Mouse (Mus musculus) testis, adult 2 months (tissue): ENCODE results near the gene Fam208a. TPM values are rescaled to one million over a fixed set of nuclear protein-coding genes. Genes with fewer than 3 reads are reported as not detected.

Source experiments
- H3K27ac ChIP-seq: fragments of 200-500 bp; 2 replicates; pipeline ENCODE4 v1.5.1; 2012; ENCODE audit warnings: low read depth, low read length; ENCODE audit not compliant: control insufficient read depth, insufficient read depth
- H3K27me3 ChIP-seq: fragments of 200-500 bp; 2 replicates; pipeline ENCODE4 v1.6.1; 2012; ENCODE audit warnings: mild to moderate bottlenecking, low read length, moderate library complexity; ENCODE audit not compliant: control insufficient read depth, insufficient read depth
- H3K36me3 ChIP-seq: fragments of 200-500 bp; 2 replicates; pipeline ENCODE4 v1.6.1; 2012; ENCODE audit warnings: mild to moderate bottlenecking, low read length; ENCODE audit not compliant: control insufficient read depth, insufficient read depth
- H3K4me1 ChIP-seq: fragments of 200-500 bp; 2 replicates; pipeline ENCODE4 v1.6.1; 2012; ENCODE audit warnings: low read length; ENCODE audit not compliant: control insufficient read depth, insufficient read depth
- H3K4me3 ChIP-seq: fragments of 200-500 bp; 2 replicates; pipeline ENCODE4 v1.5.1; 2012; ENCODE audit warnings: low read depth, mild to moderate bottlenecking, low read length, moderate library complexity, mixed read lengths; ENCODE audit not compliant: control insufficient read depth
- CTCF ChIP-seq: fragments of 200-500 bp; IDR thresholded peaks from 2 replicates; pipeline ENCODE4 v1.5.1; 2012; ENCODE audit warnings: low read depth, mild to moderate bottlenecking, inconsistent platforms, low read length, moderate library complexity; ENCODE audit not compliant: control insufficient read depth, insufficient read depth, insufficient replicate concordance
- POLR2A ChIP-seq: fragments of 200-500 bp; IDR thresholded peaks from 2 replicates; pipeline ENCODE4 v1.6.1; 2012; ENCODE audit warnings: low read depth, mild to moderate bottlenecking, inconsistent platforms, low read length, moderate library complexity; ENCODE audit not compliant: control insufficient read depth
- polyA plus RNA-seq: library from polyadenylated mRNA; depleted of rRNA; stranded (reverse); fragments of >200 nt; gene quantifications from 2 replicates; pipeline ENCODE4 v1.2.3, GENCODE M21; 2012

Fam208a gene
- polyA plus RNA-seq, 1 experiment: 6.9 TPM

- H3K27ac ChIP-seq: no peak overlapping the region
- H3K4me1 ChIP-seq: no peaks in the 10 kb centered on the region
- H3K27me3 ChIP-seq: no peaks in the 10 kb centered on the region
- TF ChIP-seq POLR2A: no peak
- TF ChIP-seq CTCF: no peak
- H3K4me3 ChIP-seq: no peak overlapping the region
- 0 out of 2 replicates have a peak, but pooled peaks cover 2% of the 10 kb centered on the region for H3K36me3 ChIP-seq
Measured at GRCm38 (mm10) chr14:27420816-27421215, 7.8 kb upstream of the Fam208a start.

DNA sequence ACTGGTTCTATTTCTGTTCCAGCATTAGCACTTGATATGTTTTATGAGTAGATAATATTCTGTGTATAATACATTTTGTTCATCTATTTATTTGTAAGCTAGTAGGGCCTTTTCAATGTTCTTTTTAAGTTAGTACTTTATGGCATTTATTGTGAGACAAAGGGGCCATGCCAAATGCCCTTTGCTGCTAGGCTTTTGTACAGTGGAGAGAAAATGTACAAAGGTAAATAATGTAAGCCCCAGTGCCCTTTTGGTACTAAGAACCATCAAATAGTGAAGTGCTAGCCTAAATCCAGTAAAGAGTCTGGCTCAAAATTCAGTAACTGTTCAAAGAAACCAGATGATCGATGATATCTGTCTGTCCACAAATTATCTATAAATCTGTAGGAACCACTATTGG is 6.3 kb upstream of the Fam208a start:
- TF ChIP-seq POLR2A: no peak
- no peak for TF ChIP-seq CTCF

GRCm38 (mm10) chr14:27428973-27429711 is 508 bp downstream of the Fam208a start:
- peaks cover 3% of the 10 kb centered on the region; the same call in 1 of the 2 replicates for H3K4me1 ChIP-seq
- no peaks in the 10 kb centered on the region for H3K27me3 ChIP-seq
- 0 out of 2 replicates have a peak, but pooled peaks cover 2% of the 10 kb centered on the region for H3K36me3 ChIP-seq
- H3K27ac ChIP-seq: peak overlapping the region; percentile 99
- H3K4me3 ChIP-seq: peak overlapping the region; percentile 94
- TF ChIP-seq CTCF (no peak), POLR2A (peak; percentile 20)

More for the DNA sequence above, 6.3 kb upstream of the Fam208a start:
- Histone ChIP-seq H3K27ac (no peak overlapping the region), H3K36me3 (0 out of 2 replicates have a peak, but pooled peaks cover 2% of the 10 kb centered on the region), H3K4me1 (no peaks in the 10 kb centered on the region), H3K4me3 (no peak overlapping the region), H3K27me3 (no peaks in the 10 kb centered on the region)

DNA sequence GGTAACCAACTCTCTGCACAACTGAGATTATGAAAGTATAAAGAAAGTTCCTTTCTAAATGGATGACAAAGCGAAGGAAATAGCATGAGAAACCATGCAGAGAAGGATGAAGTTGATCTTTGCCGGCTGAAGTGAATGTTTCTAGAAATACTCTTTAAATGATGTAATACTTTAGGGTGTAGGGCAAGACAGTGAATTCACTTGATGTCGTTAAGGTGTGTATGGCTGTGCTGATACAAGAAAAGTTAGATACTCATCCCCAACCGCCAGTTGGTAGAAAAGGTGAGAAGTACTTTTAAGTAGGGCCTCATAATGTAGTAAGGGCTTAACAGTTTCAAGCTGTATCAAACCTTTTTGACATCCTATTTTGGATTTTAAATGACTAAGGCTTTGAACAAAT is 1.6 kb downstream of the Fam208a start:
- Histone ChIP-seq H3K4me1 (peaks cover 3% of the 10 kb centered on the region; the same call in 1 of the 2 replicates), H3K4me3 (peak overlapping the region; percentile 13; the same call in 1 of the 2 replicates), H3K27ac (no peak overlapping the region), H3K27me3 (no peaks in the 10 kb centered on the region), H3K36me3 (0 out of 2 replicates have a peak, but pooled peaks cover 2% of the 10 kb centered on the region)
- no peak for TF ChIP-seq CTCF
- TF ChIP-seq POLR2A: no peak

- Histone ChIP-seq H3K4me1 (peaks cover 3% of the 10 kb centered on the region; the same call in 1 of the 2 replicates), H3K36me3 (peaks cover 2% of the 10 kb centered on the region; the same call in 1 of the 2 replicates), H3K27ac (no peak overlapping the region), H3K27me3 (no peaks in the 10 kb centered on the region), H3K4me3 (no peak overlapping the region; the same call in 1 of the 2 replicates)
- TF ChIP-seq POLR2A: no peak
- TF ChIP-seq CTCF: no peak
Measured at GRCm38 (mm10) chr14:27432064-27432463, 3.4 kb downstream of the Fam208a start.

- no peaks in the 10 kb centered on the region; the same call in 1 of the 2 replicates for H3K36me3 ChIP-seq
- H3K4me3 ChIP-seq: no peak overlapping the region
- no peak for TF ChIP-seq POLR2A
- TF ChIP-seq CTCF: no peak
- no peaks in the 10 kb centered on the region for H3K27me3 ChIP-seq
- no peaks in the 10 kb centered on the region for H3K4me1 ChIP-seq
- H3K27ac ChIP-seq: no peak overlapping the region
Measured at GRCm38 (mm10) chr14:27436116-27436515, 7.5 kb downstream of the Fam208a start.

GRCm38 (mm10) chr14:27436826-27437225 is 8.2 kb downstream of the Fam208a start:
- no peaks in the 10 kb centered on the region for H3K4me1 ChIP-seq
- H3K36me3 ChIP-seq: no peaks in the 10 kb centered on the region; the same call in 1 of the 2 replicates
- no peaks in the 10 kb centered on the region for H3K27me3 ChIP-seq
- no peak overlapping the region for H3K4me3 ChIP-seq
- TF ChIP-seq CTCF (no peak), POLR2A (no peak)
- H3K27ac ChIP-seq: no peak overlapping the region
